Mouse (Mus musculus): Measurements from ENCODE around the gene Btbd11. TPM values are rescaled to one million over a fixed set of nuclear protein-coding genes. Genes with fewer than 3 reads are reported as not detected.

The Btbd11 gene
- polyA plus RNA-seq, 1 experiment from 2014 or later: 0.47 TPM

- ATAC-seq: no peak
- Histone ChIP-seq H3K27me3 (ENCODE audit: insufficient read depth, low read length) (no peaks in the 10 kb centered on the region), H3K4me3 (ENCODE audit: low read depth, low read length) (no peak overlapping the region), H3K36me3 (replicated peaks; ENCODE audit: insufficient read depth, low read length) (no peaks in the 10 kb centered on the region), H3K4me2 (ENCODE audit: low read depth, low read length) (no peak overlapping the region), H3K9me3 (ENCODE audit: low read length) (no peaks in the 10 kb centered on the region), H3K9ac (replicated peaks) (no peak overlapping the region), H3K4me1 (ENCODE audit: insufficient read depth) (no peaks in the 10 kb centered on the region), H3K27ac (ENCODE audit: low read depth) (no peak overlapping the region)
- no peak for DNase-seq
- WGBS (ENCODE audit: insufficient replicate concordance): 73% methylated on average over 2 of the region's 2 CpGs
- TF ChIP-seq CTCF (IDR thresholded peaks at IDR 0.05; ENCODE audit: low read depth): no peak
- no peak for TF ChIP-seq EP300 (IDR thresholded peaks at IDR 0.05; ENCODE audit: low read depth)
Observed at GRCm38 (mm10) chr10:85492583-85492982, 106.0 kb downstream of the Btbd11 start.

- DNase-seq (no peak), ATAC-seq (no peak)
- Histone ChIP-seq H3K9me3 (ENCODE audit: low read length) (no peaks in the 10 kb centered on the region), H3K9ac (replicated peaks) (no peak overlapping the region), H3K27me3 (ENCODE audit: insufficient read depth, low read length) (no peaks in the 10 kb centered on the region), H3K27ac (ENCODE audit: low read depth) (no peak overlapping the region), H3K4me3 (ENCODE audit: low read depth, low read length) (no peak overlapping the region), H3K4me2 (ENCODE audit: low read depth, low read length) (no peak overlapping the region), H3K4me1 (ENCODE audit: insufficient read depth) (no peaks in the 10 kb centered on the region), H3K36me3 (replicated peaks; ENCODE audit: insufficient read depth, low read length) (no peaks in the 10 kb centered on the region)
- no peak for TF ChIP-seq CTCF (IDR thresholded peaks at IDR 0.05; ENCODE audit: low read depth)
- WGBS (ENCODE audit: insufficient replicate concordance): 87% methylated on average over 8 of the region's 8 CpGs
Observed at GRCm38 (mm10) chr10:85496358-85496757, 109.7 kb downstream of the Btbd11 start.

GRCm38 (mm10) chr10:85496981-85497380, 110.4 kb downstream of the Btbd11 start:
- Histone ChIP-seq H3K4me2 (ENCODE audit: low read depth, low read length) (no peak overlapping the region), H3K27ac (ENCODE audit: low read depth) (no peak overlapping the region), H3K4me3 (ENCODE audit: low read depth, low read length) (no peak overlapping the region), H3K9ac (replicated peaks) (no peak overlapping the region), H3K36me3 (replicated peaks; ENCODE audit: insufficient read depth, low read length) (no peaks in the 10 kb centered on the region), H3K4me1 (ENCODE audit: insufficient read depth) (no peaks in the 10 kb centered on the region), H3K27me3 (ENCODE audit: insufficient read depth, low read length) (no peaks in the 10 kb centered on the region), H3K9me3 (ENCODE audit: low read length) (no peaks in the 10 kb centered on the region)
- WGBS (ENCODE audit: insufficient replicate concordance): 37% methylated on average over 2 of the region's 2 CpGs
- ATAC-seq: no peak
- no peak for TF ChIP-seq CTCF (IDR thresholded peaks at IDR 0.05; ENCODE audit: low read depth)
- TF ChIP-seq EP300 (IDR thresholded peaks at IDR 0.05; ENCODE audit: low read depth): no peak
- no peak for DNase-seq

GRCm38 (mm10) chr10:85497931-85498330, 111.3 kb downstream of the Btbd11 start:
- Histone ChIP-seq H3K27me3 (ENCODE audit: insufficient read depth, low read length) (no peaks in the 10 kb centered on the region), H3K4me2 (ENCODE audit: low read depth, low read length) (no peak overlapping the region), H3K36me3 (replicated peaks; ENCODE audit: insufficient read depth, low read length) (no peaks in the 10 kb centered on the region), H3K9ac (replicated peaks) (no peak overlapping the region), H3K27ac (ENCODE audit: low read depth) (no peak overlapping the region), H3K4me1 (ENCODE audit: insufficient read depth) (no peaks in the 10 kb centered on the region), H3K9me3 (ENCODE audit: low read length) (no peaks in the 10 kb centered on the region), H3K4me3 (ENCODE audit: low read depth, low read length) (no peak overlapping the region)
- DNase-seq: no peak
- 80% methylated on average over 5 of the region's 5 CpGs for WGBS (ENCODE audit: insufficient replicate concordance)
- no peak for TF ChIP-seq CTCF (IDR thresholded peaks at IDR 0.05; ENCODE audit: low read depth)
- no peak for TF ChIP-seq EP300 (IDR thresholded peaks at IDR 0.05; ENCODE audit: low read depth)
- no peak for ATAC-seq

GRCm38 (mm10) chr10:85500573-85501155, 114.0 kb downstream of the Btbd11 start:
- Histone ChIP-seq H3K4me3 (ENCODE audit: low read depth, low read length) (no peak overlapping the region), H3K27ac (ENCODE audit: low read depth) (no peak overlapping the region), H3K4me1 (ENCODE audit: insufficient read depth) (no peaks in the 10 kb centered on the region), H3K9ac (replicated peaks) (no peak overlapping the region), H3K36me3 (replicated peaks; ENCODE audit: insufficient read depth, low read length) (no peaks in the 10 kb centered on the region), H3K4me2 (ENCODE audit: low read depth, low read length) (no peak overlapping the region), H3K9me3 (ENCODE audit: low read length) (no peaks in the 10 kb centered on the region), H3K27me3 (ENCODE audit: insufficient read depth, low read length) (no peaks in the 10 kb centered on the region)
- no peak for DNase-seq
- no peak for ATAC-seq
- TF ChIP-seq CTCF (IDR thresholded peaks at IDR 0.05; ENCODE audit: low read depth): no peak
- no peak for TF ChIP-seq EP300 (IDR thresholded peaks at IDR 0.05; ENCODE audit: low read depth)
- WGBS (ENCODE audit: insufficient replicate concordance): 73% methylated on average over 9 of the region's 9 CpGs

- Histone ChIP-seq H3K4me1 (ENCODE audit: insufficient read depth) (no peaks in the 10 kb centered on the region), H3K9ac (replicated peaks) (no peak overlapping the region), H3K9me3 (ENCODE audit: low read length) (no peaks in the 10 kb centered on the region), H3K27me3 (ENCODE audit: insufficient read depth, low read length) (no peaks in the 10 kb centered on the region), H3K27ac (ENCODE audit: low read depth) (no peak overlapping the region), H3K4me2 (ENCODE audit: low read depth, low read length) (peak overlapping the region; percentile 29; the same call in 1 of the 2 replicates), H3K4me3 (ENCODE audit: low read depth, low read length) (no peak overlapping the region), H3K36me3 (replicated peaks; ENCODE audit: insufficient read depth, low read length) (no peaks in the 10 kb centered on the region)
- ATAC-seq (peak; percentile 31; the same call in 1 of the 2 replicates), DNase-seq (no peak)
- no peak for TF ChIP-seq EP300 (IDR thresholded peaks at IDR 0.05; ENCODE audit: low read depth)
- no peak for TF ChIP-seq CTCF (IDR thresholded peaks at IDR 0.05; ENCODE audit: low read depth)
- 37% methylated on average over 5 of the region's 5 CpGs for WGBS (ENCODE audit: insufficient replicate concordance)
Observed at GRCm38 (mm10) chr10:85501966-85502566, 115.5 kb downstream of the Btbd11 start.
